Mouse (Mus musculus): ENCODE results near the gene Hipk3. TPM values are rescaled to one million over a fixed set of nuclear protein-coding genes. Genes with fewer than 3 reads are reported as not detected.

Gene Hipk3
- polyA plus RNA-seq, 1 experiment = 0.31 TPM

- no peaks in the 10 kb centered on the region for H3K9me3 ChIP-seq (ENCODE audit: control insufficient read depth, low read length)
- peaks cover 3% of the 10 kb centered on the region for H3K36me3 ChIP-seq (ENCODE audit: control insufficient read depth)
- H3K27me3 ChIP-seq (ENCODE audit: control insufficient read depth) = no peaks in the 10 kb centered on the region
- H3K4me3 ChIP-seq (replicated peaks) = no peak overlapping the region
- peaks cover 18% of the 10 kb centered on the region for H3K4me1 ChIP-seq (ENCODE audit: control insufficient read depth)
- no peak for TF ChIP-seq TAL1 (IDR thresholded peaks at IDR 0.05; ENCODE audit: low read length)
These were observed 34.2 kb downstream of the Hipk3 start for GRCm38 (mm10) chr2:104460021-104460420.

- Histone ChIP-seq H3K4me3 (replicated peaks) (no peak overlapping the region), H3K27me3 (ENCODE audit: control insufficient read depth) (no peaks in the 10 kb centered on the region), H3K36me3 (ENCODE audit: control insufficient read depth) (peaks cover 3% of the 10 kb centered on the region), H3K9me3 (ENCODE audit: control insufficient read depth, low read length) (no peaks in the 10 kb centered on the region), H3K4me1 (ENCODE audit: control insufficient read depth) (peaks cover 18% of the 10 kb centered on the region)
- no peak for TF ChIP-seq TAL1 (IDR thresholded peaks at IDR 0.05; ENCODE audit: low read length)
- no peak for TF ChIP-seq GATA1 (IDR thresholded peaks at IDR 0.05; ENCODE audit: low read length)
These were observed 35.5 kb downstream of the Hipk3 start for GRCm38 (mm10) chr2:104458569-104459332.

- H3K36me3 ChIP-seq (ENCODE audit: control insufficient read depth) = no peaks in the 10 kb centered on the region
- TF ChIP-seq GATA1 (IDR thresholded peaks at IDR 0.05; ENCODE audit: low read length) (no peak), TAL1 (IDR thresholded peaks at IDR 0.05; ENCODE audit: low read length) (no peak)
- no peaks in the 10 kb centered on the region for H3K9me3 ChIP-seq (ENCODE audit: control insufficient read depth, low read length)
- H3K4me3 ChIP-seq (replicated peaks) = no peak overlapping the region
- no peaks in the 10 kb centered on the region for H3K27me3 ChIP-seq (ENCODE audit: control insufficient read depth)
- H3K4me1 ChIP-seq (ENCODE audit: control insufficient read depth) = peaks cover 17% of the 10 kb centered on the region
These were observed 37.1 kb downstream of the Hipk3 start for GRCm38 (mm10) chr2:104457106-104457505.

- Histone ChIP-seq H3K4me1 (ENCODE audit: control insufficient read depth) (no peaks in the 10 kb centered on the region), H3K4me3 (replicated peaks) (no peak overlapping the region), H3K9me3 (ENCODE audit: control insufficient read depth, low read length) (no peaks in the 10 kb centered on the region)
These were observed 43.6 kb downstream of the Hipk3 start for GRCm38 (mm10) chr2:104450685-104451084.

GRCm38 (mm10) chr2:104449191-104449590 is 45.1 kb downstream of the Hipk3 start:
- H3K27me3 ChIP-seq (ENCODE audit: control insufficient read depth) = no peaks in the 10 kb centered on the region
- TF ChIP-seq GATA1 (IDR thresholded peaks at IDR 0.05; ENCODE audit: low read length) (no peak), TAL1 (IDR thresholded peaks at IDR 0.05; ENCODE audit: low read length) (no peak)
- H3K9me3 ChIP-seq (ENCODE audit: control insufficient read depth, low read length) = no peaks in the 10 kb centered on the region
- H3K4me3 ChIP-seq (replicated peaks) = no peak overlapping the region
- H3K4me1 ChIP-seq (ENCODE audit: control insufficient read depth) = no peaks in the 10 kb centered on the region
- H3K36me3 ChIP-seq (ENCODE audit: control insufficient read depth) = peaks cover 2% of the 10 kb centered on the region

More at GRCm38 (mm10) chr2:104450685-104451084, 43.6 kb downstream of the Hipk3 start:
- H3K27me3 ChIP-seq (ENCODE audit: control insufficient read depth) = no peaks in the 10 kb centered on the region
- no peak for TF ChIP-seq GATA1 (IDR thresholded peaks at IDR 0.05; ENCODE audit: low read length)
- TF ChIP-seq TAL1 (IDR thresholded peaks at IDR 0.05; ENCODE audit: low read length) = no peak
- no peaks in the 10 kb centered on the region; the same call in 1 of the 2 replicates for H3K36me3 ChIP-seq (ENCODE audit: control insufficient read depth)

GRCm38 (mm10) chr2:104448201-104448600 is 46.0 kb downstream of the Hipk3 start:
- TF ChIP-seq GATA1 (IDR thresholded peaks at IDR 0.05; ENCODE audit: low read length) (no peak), TAL1 (IDR thresholded peaks at IDR 0.05; ENCODE audit: low read length) (no peak)
- peaks cover 5% of the 10 kb centered on the region for H3K36me3 ChIP-seq (ENCODE audit: control insufficient read depth)
- no peaks in the 10 kb centered on the region for H3K27me3 ChIP-seq (ENCODE audit: control insufficient read depth)
- no peaks in the 10 kb centered on the region for H3K4me1 ChIP-seq (ENCODE audit: control insufficient read depth)
- H3K4me3 ChIP-seq (replicated peaks) = no peak overlapping the region
- H3K9me3 ChIP-seq (ENCODE audit: control insufficient read depth, low read length) = no peaks in the 10 kb centered on the region

GRCm38 (mm10) chr2:104446016-104446415 is 48.2 kb downstream of the Hipk3 start:
- Histone ChIP-seq H3K4me3 (replicated peaks) (no peak overlapping the region), H3K27me3 (ENCODE audit: control insufficient read depth) (no peaks in the 10 kb centered on the region), H3K9me3 (ENCODE audit: control insufficient read depth, low read length) (no peaks in the 10 kb centered on the region), H3K36me3 (ENCODE audit: control insufficient read depth) (peaks cover 24% of the 10 kb centered on the region), H3K4me1 (ENCODE audit: control insufficient read depth) (no peaks in the 10 kb centered on the region)
- no peak for TF ChIP-seq TAL1 (IDR thresholded peaks at IDR 0.05; ENCODE audit: low read length)
- TF ChIP-seq GATA1 (IDR thresholded peaks at IDR 0.05; ENCODE audit: low read length) = no peak

- no peak overlapping the region for H3K4me3 ChIP-seq (replicated peaks)
- no peaks in the 10 kb centered on the region for H3K27me3 ChIP-seq (ENCODE audit: control insufficient read depth)
- no peaks in the 10 kb centered on the region for H3K9me3 ChIP-seq (ENCODE audit: control insufficient read depth, low read length)
- TF ChIP-seq TAL1 (IDR thresholded peaks at IDR 0.05; ENCODE audit: low read length) (no peak), GATA1 (IDR thresholded peaks at IDR 0.05; ENCODE audit: low read length) (no peak)
- H3K4me1 ChIP-seq (ENCODE audit: control insufficient read depth) = no peaks in the 10 kb centered on the region
- peaks cover 35% of the 10 kb centered on the region for H3K36me3 ChIP-seq (ENCODE audit: control insufficient read depth)
These were observed 49.5 kb downstream of the Hipk3 start for GRCm38 (mm10) chr2:104444776-104445175.

GRCm38 (mm10) chr2:104442341-104442740 is 51.9 kb downstream of the Hipk3 start:
- no peaks in the 10 kb centered on the region for H3K27me3 ChIP-seq (ENCODE audit: control insufficient read depth)
- no peak overlapping the region for H3K4me3 ChIP-seq (replicated peaks)
- no peaks in the 10 kb centered on the region for H3K9me3 ChIP-seq (ENCODE audit: control insufficient read depth, low read length)
- no peaks in the 10 kb centered on the region for H3K4me1 ChIP-seq (ENCODE audit: control insufficient read depth)
- TF ChIP-seq TAL1 (IDR thresholded peaks at IDR 0.05; ENCODE audit: low read length) = no peak
- no peak for TF ChIP-seq GATA1 (IDR thresholded peaks at IDR 0.05; ENCODE audit: low read length)
- peaks cover 54% of the 10 kb centered on the region for H3K36me3 ChIP-seq (ENCODE audit: control insufficient read depth)

Measured in erythroblast, embryonic 14.5 days (primary cell).